Mouse (Mus musculus) lung, postnatal 4 days (tissue): ENCODE results near the gene Dscam.
"Not testable (repeated sequence)": the region's sequence is repeated elsewhere in the genome, so short reads cannot be mapped to it uniquely, and the experiment has no call there.

ENCODE experiments used
- DNase-seq, 2 experiments: peaks; one replicate each; pipeline ENCODE4 v3.0.0; 2021

The Dscam gene

DNA sequence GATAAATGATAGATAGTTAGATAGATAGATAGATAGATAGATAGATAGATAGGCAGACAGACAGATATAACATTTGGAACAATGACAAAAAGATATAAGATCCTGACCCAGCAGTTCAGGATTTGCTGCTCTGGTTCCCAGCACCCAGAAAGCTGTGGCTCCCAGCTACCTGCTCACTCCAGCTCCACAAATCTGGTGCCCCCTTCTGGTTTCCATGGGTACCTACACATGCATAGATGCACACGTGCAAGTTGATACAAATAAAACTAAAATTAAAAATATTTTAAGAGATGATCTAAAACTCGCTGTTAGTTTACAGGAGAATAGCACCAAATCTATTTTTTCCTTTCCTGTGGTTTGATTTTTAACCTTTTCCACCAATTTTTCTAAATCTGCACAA, 238.8 kb downstream of the Dscam start:
- no peak for DNase-seq

GRCm38 (mm10) chr16:96928011-96928410, 242.5 kb downstream of the Dscam start:
- no peak for DNase-seq

GRCm38 (mm10) chr16:96927408-96927807, 243.1 kb downstream of the Dscam start:
- DNase-seq, result no peak

DNA sequence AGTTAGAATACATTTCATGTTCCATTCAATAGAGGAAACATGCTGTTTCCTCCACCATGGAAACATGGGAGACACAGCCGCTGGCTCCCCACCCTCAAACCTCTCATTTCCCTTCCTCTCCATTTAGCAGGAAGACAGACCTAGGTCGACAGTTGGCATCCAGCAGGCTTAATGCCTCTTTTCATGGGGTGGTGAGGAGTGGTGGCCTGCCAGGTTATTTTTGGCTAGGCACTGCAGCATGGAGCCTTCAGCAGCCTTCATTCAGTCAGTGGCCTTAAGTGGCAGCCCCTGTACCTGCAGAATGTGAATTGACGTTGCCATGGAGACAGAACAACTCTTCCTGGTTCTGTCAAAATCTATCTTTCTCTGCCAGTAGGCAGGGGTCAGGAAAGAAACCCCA, 243.6 kb downstream of the Dscam start:
- no peak for DNase-seq

- no peak for DNase-seq
These were observed 246.6 kb downstream of the Dscam start for GRCm38 (mm10) chr16:96923941-96924340.

- DNase-seq, result no peak
These were observed 256.1 kb downstream of the Dscam start for GRCm38 (mm10) chr16:96914495-96914894.

GRCm38 (mm10) chr16:96912836-96913235, 257.7 kb downstream of the Dscam start:
- no peak for DNase-seq

DNA sequence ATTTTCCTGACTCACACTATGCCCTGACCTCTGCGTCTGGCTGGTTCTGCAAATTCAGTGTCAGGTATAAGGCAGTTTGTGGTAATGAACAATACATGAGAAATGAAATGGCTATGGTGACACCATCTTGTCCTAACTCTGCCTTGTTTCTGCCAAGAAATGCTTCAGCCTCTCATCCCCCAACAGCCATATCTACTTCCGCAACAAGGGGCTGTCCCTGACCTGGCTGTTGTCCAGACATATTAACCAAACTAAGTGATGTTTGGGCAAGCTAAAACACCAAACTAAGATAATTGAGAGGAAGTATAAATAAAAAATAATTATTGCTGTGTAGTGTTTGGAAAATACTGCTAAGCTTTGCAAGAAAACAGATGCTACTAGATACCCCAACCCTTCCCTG, 258.4 kb downstream of the Dscam start:
- no peak for DNase-seq

GRCm38 (mm10) chr16:96910405-96911164, 260.0 kb downstream of the Dscam start:
- no peak for DNase-seq

GRCm38 (mm10) chr16:96907818-96908217, 262.7 kb downstream of the Dscam start:
- DNase-seq, result no peak

- no peak for DNase-seq
These were observed 263.5 kb downstream of the Dscam start for GRCm38 (mm10) chr16:96907081-96907480.

- DNase-seq, result no peak
These were observed 263.9 kb downstream of the Dscam start for GRCm38 (mm10) chr16:96906630-96907029.

- no peak for DNase-seq
These were observed 265.8 kb downstream of the Dscam start for GRCm38 (mm10) chr16:96904761-96905160.

- no peak for DNase-seq
These were observed 266.2 kb downstream of the Dscam start for GRCm38 (mm10) chr16:96904359-96904758.

DNA sequence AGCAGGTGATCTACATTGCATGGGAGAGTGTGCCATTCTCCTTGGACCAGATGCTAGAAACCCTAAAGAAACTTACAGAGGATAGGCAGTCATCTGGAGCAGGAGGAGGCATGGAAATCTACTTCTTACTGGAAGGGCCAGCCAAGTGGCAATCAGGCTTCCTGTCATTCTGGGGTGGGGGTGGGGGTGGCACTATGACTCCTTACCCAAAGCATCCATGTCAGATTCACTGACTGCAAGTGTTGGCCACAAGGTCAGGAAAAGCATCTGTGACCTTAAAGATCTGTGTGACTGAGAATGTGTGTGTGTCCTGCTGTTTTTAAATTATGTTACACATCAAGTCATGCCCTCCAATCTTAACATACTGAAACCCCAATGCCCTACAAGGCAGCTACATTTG, 268.0 kb downstream of the Dscam start:
- no peak for DNase-seq

GRCm38 (mm10) chr16:96901234-96902014, 269.1 kb downstream of the Dscam start:
- DNase-seq, result no peak

DNA sequence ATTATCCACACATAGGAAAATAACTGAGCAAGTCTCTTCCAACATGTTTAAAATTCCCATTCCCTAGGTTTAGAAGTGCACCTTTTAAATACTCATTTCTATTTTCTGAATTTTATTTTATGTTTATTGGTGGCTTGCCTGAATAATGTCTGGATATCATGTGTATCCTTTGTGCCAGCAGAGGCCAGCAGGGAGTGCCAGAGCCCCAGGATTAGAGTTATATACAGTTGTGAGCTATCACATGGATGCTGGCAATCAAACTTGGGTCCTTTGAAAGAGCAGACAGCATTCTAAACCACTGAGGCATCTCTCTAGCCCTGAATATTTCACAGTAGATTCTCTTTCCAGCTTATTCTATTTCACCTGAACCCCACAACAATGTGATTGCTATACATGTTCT, 271.2 kb downstream of the Dscam start:
- no peak for DNase-seq

GRCm38 (mm10) chr16:96896510-96897133, 273.9 kb downstream of the Dscam start:
- no peak for DNase-seq

DNA sequence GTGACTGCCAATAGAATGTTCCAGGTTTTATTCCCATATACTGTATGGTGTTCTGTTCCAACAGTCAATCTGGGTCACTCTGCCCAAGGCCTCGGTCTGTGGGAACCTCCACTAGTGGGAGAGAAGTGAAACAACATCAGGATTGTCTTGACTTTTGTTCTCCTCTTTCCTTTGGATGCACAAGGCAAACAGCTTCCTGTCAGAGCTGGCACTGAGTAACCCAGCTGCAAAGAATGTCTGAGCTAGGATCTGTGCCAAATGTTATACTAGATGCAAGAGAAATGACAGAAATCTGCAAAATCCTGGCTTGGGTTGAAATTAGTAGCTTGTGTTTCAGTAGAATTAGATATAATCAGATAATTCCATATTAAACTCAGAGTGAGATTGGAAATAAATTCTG, 282.5 kb downstream of the Dscam start:
- no peak for DNase-seq

- DNase-seq, result no peak
These were observed 284.7 kb downstream of the Dscam start for GRCm38 (mm10) chr16:96885817-96886216.

DNA sequence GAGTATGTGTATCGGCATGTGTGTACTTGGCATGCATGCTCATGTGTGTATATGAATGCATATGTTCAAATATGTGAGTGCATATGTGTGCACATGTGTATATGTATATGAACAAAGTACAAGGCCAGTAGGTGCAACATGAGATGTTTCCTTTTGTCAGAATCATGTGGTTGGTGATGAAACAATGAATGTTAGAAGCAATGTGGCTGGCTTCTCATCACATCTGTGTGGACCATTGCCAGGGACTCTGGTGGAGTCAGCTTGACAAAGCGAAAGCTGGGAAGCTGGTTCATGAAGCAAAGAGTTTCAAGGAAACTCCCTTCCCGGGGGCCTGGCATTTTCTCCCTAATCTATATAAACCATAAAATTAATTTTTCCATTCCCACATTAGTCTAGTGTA, 286.0 kb downstream of the Dscam start:
- DNase-seq, result not testable (repeated sequence)

- no peak for DNase-seq
These were observed 293.3 kb downstream of the Dscam start for GRCm38 (mm10) chr16:96877271-96877670.

DNA sequence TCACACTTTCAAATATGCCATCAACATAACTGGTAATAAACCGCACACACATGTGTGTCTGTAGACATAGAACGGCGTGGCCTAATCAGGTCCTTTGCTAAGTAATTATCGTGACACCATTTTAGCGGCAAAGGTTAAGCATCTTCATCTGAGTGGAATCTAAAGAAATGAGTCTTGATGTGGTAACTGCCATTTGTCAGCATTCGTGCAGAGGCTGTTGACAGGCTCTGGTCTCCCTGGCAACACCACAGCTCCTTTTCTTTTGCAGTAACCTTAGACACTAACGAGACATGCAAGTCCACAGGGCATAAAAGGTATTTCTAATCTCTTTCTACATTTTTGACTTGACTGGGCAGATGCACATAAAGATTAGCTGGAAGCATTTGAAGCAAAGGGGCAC, 297.8 kb downstream of the Dscam start:
- no peak for DNase-seq

- DNase-seq, result no peak
These were observed 313.0 kb downstream of the Dscam start for GRCm38 (mm10) chr16:96857571-96857970.
